Mouse (Mus musculus) hindbrain, embryonic 16.5 days (tissue): Measurements from ENCODE around the gene Dicer1. TPM values are rescaled to one million over a fixed set of nuclear protein-coding genes. Genes with fewer than 3 reads are reported as not detected.

Experiments
- ATAC-seq: fragments of 200-750 bp; cut with Nextera tagmentation; 2 replicates; pipeline ENCODE4 v1.8.0; 2017; ENCODE audit warnings: moderate TSS enrichment, moderate library complexity
- H3K27ac ChIP-seq: fragments of 300-500 bp; sonication (generic); 2 replicates; pipeline ENCODE4 v1.5.1; 2014; ENCODE audit warnings: low read depth, mild to moderate bottlenecking, control low read depth, low read length, moderate library complexity
- H3K27me3 ChIP-seq: fragments of 300-500 bp; sonication (generic); replicated peaks from 2 replicates; pipeline ENCODE4 v1.6.1; 2014; ENCODE audit warnings: low read length; ENCODE audit not compliant: control insufficient read depth, insufficient read depth
- H3K36me3 ChIP-seq: fragments of 300-500 bp; sonication (generic); 2 replicates; pipeline ENCODE4 v1.6.1; 2014; ENCODE audit warnings: mild to moderate bottlenecking, low read length, moderate library complexity, mixed read lengths; ENCODE audit not compliant: control insufficient read depth, insufficient read depth
- H3K4me1 ChIP-seq: fragments of 300-500 bp; sonication (generic); 2 replicates; pipeline ENCODE4 v1.6.1; 2014; ENCODE audit warnings: low read depth, low read length; ENCODE audit not compliant: control insufficient read depth, insufficient read depth
- H3K4me2 ChIP-seq: fragments of 300-500 bp; sonication (generic); 2 replicates; pipeline ENCODE4 v1.6.1; 2014; ENCODE audit warnings: mild to moderate bottlenecking, low read length, control low read depth, moderate library complexity
- H3K4me3 ChIP-seq: fragments of 300-500 bp; sonication (generic); 2 replicates; pipeline ENCODE4 v1.5.1; 2014; ENCODE audit warnings: mild to moderate bottlenecking, low read length, control low read depth, moderate library complexity
- H3K9ac ChIP-seq: fragments of 300-500 bp; sonication (generic); 2 replicates; pipeline ENCODE4 v1.6.1; 2014; ENCODE audit warnings: low read depth, mild to moderate bottlenecking, control low read depth, low read length, moderate library complexity
- H3K9me3 ChIP-seq: fragments of 300-500 bp; sonication (generic); 2 replicates; pipeline ENCODE4 v1.6.1; 2014; ENCODE audit warnings: mild to moderate bottlenecking, low read length, moderate library complexity; ENCODE audit not compliant: control insufficient read depth
- WGBS: fragments of 180-500 bp; shearing (Covaris S2); extraction: QIAGEN DNeasy Blood & Tissue Kit; methylation state at CpG from one replicate; pipeline ENCODE4 v1.1.7; 2014; 5-methylcytosine and 5-hydroxymethylcytosine counted together
- polyA plus RNA-seq: library from polyadenylated mRNA; unstranded; fragments of >200 nt; fragmentation: Nextera tagmentation; extraction: Ambion mirVana; gene quantifications from 2 replicates; pipeline ENCODE4 v1.2.1, GENCODE M21; 2015

Dicer1 gene
- 23.0 and 30.1 TPM in 2 replicates for polyA plus RNA-seq

GRCm38 (mm10) chr12:104751814-104752765, at the start of gene Dicer1:
Gene Dicer1 (minus strand): TSS chr12:104751952.
- Histone ChIP-seq H3K27ac (peak within 1 kb of the TSS; percentile 89), H3K9ac (peak within 1 kb of the TSS; percentile 97), H3K4me1 (peaks cover 31% of the 10 kb centered on the region), H3K4me2 (peak within 1 kb of the TSS; percentile 80), H3K4me3 (peak within 1 kb of the TSS; percentile 85), H3K36me3 (no peaks in the 10 kb centered on the region), H3K9me3 (no peaks in the 10 kb centered on the region), H3K27me3 (no peaks in the 10 kb centered on the region)
- under 1% methylated on average over 62 of the region's 94 CpGs for WGBS
- ATAC-seq: peak; percentile 96

- no peak for ATAC-seq
These were observed 47.6 kb upstream of the Dicer1 start for GRCm38 (mm10) chr12:104799365-104799764.

GRCm38 (mm10) chr12:104797905-104798304, 46.2 kb upstream of the Dicer1 start:
- no peak overlapping the region for H3K9ac ChIP-seq
- WGBS: 95% methylated on average over 6 of the region's 6 CpGs
- no peak for ATAC-seq
- H3K4me3 ChIP-seq: no peak overlapping the region
- no peak overlapping the region for H3K4me2 ChIP-seq
- no peaks in the 10 kb centered on the region for H3K27me3 ChIP-seq
- peaks cover 11% of the 10 kb centered on the region for H3K9me3 ChIP-seq
- peaks cover 9% of the 10 kb centered on the region; the same call in 1 of the 2 replicates for H3K36me3 ChIP-seq
- H3K27ac ChIP-seq: no peak overlapping the region
- H3K4me1 ChIP-seq: peaks cover 7% of the 10 kb centered on the region

More at GRCm38 (mm10) chr12:104799365-104799764, 47.6 kb upstream of the Dicer1 start:
- 94% methylated on average over 3 of the region's 3 CpGs for WGBS
- no peak overlapping the region for H3K4me2 ChIP-seq
- H3K4me1 ChIP-seq: peaks cover 7% of the 10 kb centered on the region
- H3K27ac ChIP-seq: no peak overlapping the region
- H3K36me3 ChIP-seq: peaks cover 9% of the 10 kb centered on the region; the same call in 1 of the 2 replicates
- no peak overlapping the region for H3K9ac ChIP-seq
- H3K27me3 ChIP-seq: no peaks in the 10 kb centered on the region
- no peak overlapping the region for H3K4me3 ChIP-seq
- peaks cover 11% of the 10 kb centered on the region for H3K9me3 ChIP-seq

- Histone ChIP-seq H3K9ac (no peak overlapping the region), H3K27me3 (no peaks in the 10 kb centered on the region), H3K36me3 (peaks cover 9% of the 10 kb centered on the region; the same call in 1 of the 2 replicates), H3K27ac (no peak overlapping the region), H3K4me3 (no peak overlapping the region), H3K9me3 (peaks cover 11% of the 10 kb centered on the region), H3K4me2 (no peak overlapping the region), H3K4me1 (peaks cover 6% of the 10 kb centered on the region)
- 89% methylated on average over 11 of the region's 11 CpGs for WGBS
- no peak for ATAC-seq
These were observed 45.1 kb upstream of the Dicer1 start for GRCm38 (mm10) chr12:104796635-104797378.

- Histone ChIP-seq H3K27me3 (no peaks in the 10 kb centered on the region), H3K27ac (no peak overlapping the region), H3K4me1 (no peaks in the 10 kb centered on the region), H3K36me3 (peaks cover 9% of the 10 kb centered on the region; the same call in 1 of the 2 replicates), H3K9me3 (peaks cover 11% of the 10 kb centered on the region), H3K9ac (no peak overlapping the region), H3K4me2 (no peak overlapping the region), H3K4me3 (no peak overlapping the region)
- no peak for ATAC-seq
- WGBS: 44% methylated on average over 5 of the region's 5 CpGs
These were observed 43.2 kb upstream of the Dicer1 start for GRCm38 (mm10) chr12:104794957-104795356.

DNA sequence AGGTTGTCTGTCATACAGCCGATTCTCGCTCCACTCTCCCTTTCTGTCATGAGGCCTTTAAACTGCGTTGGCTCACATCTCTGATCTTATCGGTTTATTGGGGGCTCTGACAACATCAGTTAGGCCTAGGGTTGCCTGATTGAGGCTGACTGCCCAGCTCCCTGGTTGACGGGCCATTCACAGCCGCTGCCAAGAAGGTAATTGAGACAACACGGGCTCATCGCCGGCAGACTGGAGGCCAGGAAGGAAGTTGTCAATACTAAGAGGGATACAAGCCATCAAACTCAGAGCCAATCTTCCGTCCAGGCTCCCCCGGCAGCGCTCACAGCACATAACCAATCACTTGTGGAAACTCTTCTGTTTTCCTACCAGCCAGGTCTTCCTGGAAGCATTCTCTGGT, 41.7 kb upstream of the Dicer1 start:
- H3K9ac ChIP-seq: no peak overlapping the region
- peaks cover 4% of the 10 kb centered on the region for H3K9me3 ChIP-seq
- H3K4me1 ChIP-seq: no peaks in the 10 kb centered on the region
- ATAC-seq: no peak
- peaks cover 2% of the 10 kb centered on the region; the same call in 1 of the 2 replicates for H3K36me3 ChIP-seq
- 64% methylated on average over 12 of the region's 12 CpGs for WGBS
- H3K27me3 ChIP-seq: no peaks in the 10 kb centered on the region
- no peak overlapping the region for H3K4me3 ChIP-seq
- no peak overlapping the region for H3K4me2 ChIP-seq
- H3K27ac ChIP-seq: no peak overlapping the region

- no peak for ATAC-seq
- Histone ChIP-seq H3K27ac (no peak overlapping the region), H3K27me3 (no peaks in the 10 kb centered on the region), H3K9me3 (no peaks in the 10 kb centered on the region), H3K4me2 (no peak overlapping the region), H3K4me3 (no peak overlapping the region), H3K36me3 (peaks cover 11% of the 10 kb centered on the region; the same call in 1 of the 2 replicates), H3K4me1 (no peaks in the 10 kb centered on the region), H3K9ac (no peak overlapping the region)
- WGBS: 83% methylated on average over 1 of the region's 1 CpGs
These were observed 25.9 kb upstream of the Dicer1 start for GRCm38 (mm10) chr12:104777603-104778002.

- no peak overlapping the region for H3K4me2 ChIP-seq
- 85% methylated on average over 2 of the region's 2 CpGs for WGBS
- H3K27ac ChIP-seq: no peak overlapping the region
- no peaks in the 10 kb centered on the region for H3K27me3 ChIP-seq
- H3K4me1 ChIP-seq: peaks cover 2% of the 10 kb centered on the region; the same call in 1 of the 2 replicates
- H3K9ac ChIP-seq: no peak overlapping the region
- no peaks in the 10 kb centered on the region for H3K9me3 ChIP-seq
- H3K4me3 ChIP-seq: no peak overlapping the region
- ATAC-seq: no peak
- H3K36me3 ChIP-seq: no peaks in the 10 kb centered on the region
These were observed 20.2 kb upstream of the Dicer1 start for GRCm38 (mm10) chr12:104771941-104772340.
